Mouse (Mus musculus) forebrain, embryonic 11.5 days (tissue): ENCODE measurements around the gene Nacc1. TPM values are rescaled to one million over a fixed set of nuclear protein-coding genes. Genes with fewer than 3 reads are reported as not detected.

ENCODE experiments used
- ATAC-seq: fragments of 200-750 bp; cut with Nextera tagmentation; replicated peaks from 2 replicates; pipeline ENCODE4 v1.8.0; 2017; ENCODE audit warnings: moderate TSS enrichment; ENCODE audit not compliant: low FRiP score
- DNase-seq: peaks from one replicate; pipeline ENCODE4 v3.0.0-alpha.2; 2017; ENCODE audit warnings: low spot score
- H3K27ac ChIP-seq: fragments of 300-500 bp; sonication (generic); 2 replicates; pipeline ENCODE4 v1.5.1; 2014; ENCODE audit warnings: low read depth, low read length
- H3K27me3 ChIP-seq: fragments of 300-500 bp; sonication (generic); 2 replicates; pipeline ENCODE4 v1.6.1; 2014; ENCODE audit warnings: mild to moderate bottlenecking, low read length, mixed read lengths; ENCODE audit not compliant: control insufficient read depth, insufficient read depth
- H3K36me3 ChIP-seq: fragments of 300-500 bp; sonication (generic); 2 replicates; pipeline ENCODE4 v1.6.1; 2014; ENCODE audit warnings: mild to moderate bottlenecking, low read length, moderate library complexity, mixed read lengths; ENCODE audit not compliant: control insufficient read depth, insufficient read depth
- H3K4me1 ChIP-seq: fragments of 300-500 bp; sonication (generic); replicated peaks from 2 replicates; pipeline ENCODE4 v1.6.1; 2014; ENCODE audit warnings: low read length, mixed read lengths; ENCODE audit not compliant: control insufficient read depth, insufficient read depth
- H3K4me2 ChIP-seq: fragments of 300-500 bp; sonication (generic); 2 replicates; pipeline ENCODE4 v1.6.1; 2014; ENCODE audit warnings: low read depth, mild to moderate bottlenecking, low read length, moderate library complexity, mixed read lengths; ENCODE audit not compliant: severe bottlenecking
- H3K4me3 ChIP-seq: fragments of 300-500 bp; sonication (generic); 2 replicates; pipeline ENCODE4 v1.5.1; 2014; ENCODE audit warnings: low read depth, low read length
- H3K9ac ChIP-seq: fragments of 300-500 bp; sonication (generic); 2 replicates; pipeline ENCODE4 v1.6.1; 2014; ENCODE audit warnings: low read length
- H3K9me3 ChIP-seq: fragments of 300-500 bp; sonication (generic); 2 replicates; pipeline ENCODE4 v1.6.1; 2016; ENCODE audit warnings: low read length, mixed read lengths; ENCODE audit not compliant: control insufficient read depth
- WGBS: fragments of 180-500 bp; shearing (Covaris S2); extraction: QIAGEN DNeasy Blood & Tissue Kit; methylation state at CpG from one replicate; pipeline ENCODE4 v1.1.7; 2014; 5-methylcytosine and 5-hydroxymethylcytosine counted together
- polyA plus RNA-seq: library from polyadenylated mRNA; unstranded; fragments of >200 nt; fragmentation: Nextera tagmentation; extraction: Ambion mirVana; gene quantifications from 2 replicates; pipeline ENCODE4 v1.2.1, GENCODE M21; 2014

Gene Nacc1
- polyA plus RNA-seq, 1 experiment from 2014 or later, result 34.6 TPM

- ATAC-seq (no peak), DNase-seq (no peak)
- Histone ChIP-seq H3K9me3 (no peaks in the 10 kb centered on the region), H3K4me3 (no peak overlapping the region), H3K4me1 (peaks cover 22% of the 10 kb centered on the region), H3K27ac (peak overlapping the region; percentile 91), H3K36me3 (no peaks in the 10 kb centered on the region), H3K4me2 (no peak overlapping the region), H3K9ac (no peak overlapping the region), H3K27me3 (no peaks in the 10 kb centered on the region)
- WGBS, result 42% methylated on average over 4 of the region's 4 CpGs
These were observed 33.1 kb downstream of the Nacc1 start for GRCm38 (mm10) chr8:84654597-84654996.

GRCm38 (mm10) chr8:84653092-84653631 lies 34.5 kb downstream of the Nacc1 start:
- Histone ChIP-seq H3K4me1 (peaks cover 22% of the 10 kb centered on the region), H3K4me3 (no peak overlapping the region), H3K4me2 (no peak overlapping the region), H3K9ac (no peak overlapping the region), H3K36me3 (no peaks in the 10 kb centered on the region), H3K9me3 (no peaks in the 10 kb centered on the region), H3K27me3 (no peaks in the 10 kb centered on the region), H3K27ac (no peak overlapping the region; the same call in 1 of the 2 replicates)
- DNase-seq, result no peak
- ATAC-seq, result no peak
- 72% methylated on average over 9 of the region's 9 CpGs for whole genome bisulfite sequencing

- Histone ChIP-seq H3K4me2 (no peak overlapping the region), H3K36me3 (no peaks in the 10 kb centered on the region), H3K4me3 (no peak overlapping the region), H3K9me3 (no peaks in the 10 kb centered on the region), H3K4me1 (peaks cover 7% of the 10 kb centered on the region), H3K27me3 (no peaks in the 10 kb centered on the region), H3K27ac (no peak overlapping the region), H3K9ac (no peak overlapping the region)
- DNase-seq (no peak), ATAC-seq (no peak)
- 42% methylated on average over 3 of the region's 3 CpGs for WGBS
These were observed 37.4 kb downstream of the Nacc1 start for GRCm38 (mm10) chr8:84650213-84650612.

GRCm38 (mm10) chr8:84647461-84647901 lies 40.2 kb downstream of the Nacc1 start:
- Histone ChIP-seq H3K4me3 (peak overlapping the region; percentile 20), H3K9ac (peak overlapping the region; percentile 39), H3K9me3 (no peaks in the 10 kb centered on the region), H3K27ac (peak overlapping the region; percentile 0; the same call in 1 of the 2 replicates), H3K4me1 (0 out of 2 replicates have a peak, but pooled peaks cover 3% of the 10 kb centered on the region), H3K36me3 (no peaks in the 10 kb centered on the region), H3K27me3 (no peaks in the 10 kb centered on the region), H3K4me2 (peak overlapping the region; percentile 50)
- 3% methylated on average over 14 of the region's 14 CpGs for WGBS
- peak; percentile 86 for DNase-seq
- ATAC-seq, result peak; percentile 84

- Histone ChIP-seq H3K36me3 (no peaks in the 10 kb centered on the region), H3K4me1 (0 out of 2 replicates have a peak, but pooled peaks cover 3% of the 10 kb centered on the region), H3K9ac (no peak overlapping the region), H3K4me3 (no peak overlapping the region), H3K27ac (no peak overlapping the region; the same call in 1 of the 2 replicates), H3K4me2 (no peak overlapping the region), H3K27me3 (no peaks in the 10 kb centered on the region), H3K9me3 (no peaks in the 10 kb centered on the region)
- 52% methylated on average over 6 of the region's 6 CpGs for WGBS
- no peak for DNase-seq
- ATAC-seq, result no peak
These were observed 40.9 kb downstream of the Nacc1 start for GRCm38 (mm10) chr8:84646800-84647199.

GRCm38 (mm10) chr8:84643019-84643418 lies 44.6 kb downstream of the Nacc1 start:
- Histone ChIP-seq H3K27me3 (no peaks in the 10 kb centered on the region), H3K36me3 (no peaks in the 10 kb centered on the region), H3K9ac (no peak overlapping the region), H3K4me3 (no peak overlapping the region), H3K4me1 (peaks cover 5% of the 10 kb centered on the region; the same call in 1 of the 2 replicates), H3K4me2 (no peak overlapping the region), H3K27ac (no peak overlapping the region), H3K9me3 (no peaks in the 10 kb centered on the region)
- 82% methylated on average over 5 of the region's 5 CpGs for WGBS
- ATAC-seq (no peak), DNase-seq (no peak)

GRCm38 (mm10) chr8:84641578-84642361 lies 45.9 kb downstream of the Nacc1 start:
- H3K27ac ChIP-seq, result no peak overlapping the region
- 93% methylated on average over 1 of the region's 1 CpGs for WGBS

GRCm38 (mm10) chr8:84640617-84641294 lies 46.9 kb downstream of the Nacc1 start:
- 72% methylated on average over 7 of the region's 7 CpGs for WGBS
- H3K4me2 ChIP-seq, result no peak overlapping the region
- no peak overlapping the region for H3K4me3 ChIP-seq
- no peak overlapping the region for H3K9ac ChIP-seq
- H3K36me3 ChIP-seq, result no peaks in the 10 kb centered on the region
- ATAC-seq, result no peak
- peaks cover 6% of the 10 kb centered on the region; the same call in 1 of the 2 replicates for H3K4me1 ChIP-seq
- no peaks in the 10 kb centered on the region for H3K27me3 ChIP-seq
- no peaks in the 10 kb centered on the region for H3K9me3 ChIP-seq
- H3K27ac ChIP-seq, result no peak overlapping the region
- DNase-seq, result peak; percentile 51

More at GRCm38 (mm10) chr8:84641578-84642361, 45.9 kb downstream of the Nacc1 start:
- Histone ChIP-seq H3K4me1 (peaks cover 4% of the 10 kb centered on the region; the same call in 1 of the 2 replicates), H3K36me3 (no peaks in the 10 kb centered on the region), H3K27me3 (no peaks in the 10 kb centered on the region), H3K4me2 (no peak overlapping the region), H3K9me3 (no peaks in the 10 kb centered on the region), H3K9ac (no peak overlapping the region), H3K4me3 (no peak overlapping the region)
- DNase-seq, result no peak
- no peak for ATAC-seq
